Mouse (Mus musculus) neural tube, embryonic 14.5 days (tissue): ENCODE results near the gene Btg3. TPM values are rescaled to one million over a fixed set of nuclear protein-coding genes. Genes with fewer than 3 reads are reported as not detected.

ENCODE experiments used
- ATAC-seq: fragments of 200-750 bp; cut with Nextera tagmentation; 2 replicates; pipeline ENCODE4 v1.8.0; 2017; ENCODE audit warnings: low read depth, mild to moderate bottlenecking, moderate TSS enrichment, moderate library complexity
- H3K27ac ChIP-seq: fragments of 300-500 bp; sonication (generic); 2 replicates; pipeline ENCODE4 v1.5.1; 2014; ENCODE audit warnings: low read depth, mild to moderate bottlenecking, control low read depth, low read length, moderate library complexity, mixed read lengths
- H3K27me3 ChIP-seq: fragments of 300-500 bp; sonication (generic); 2 replicates; pipeline ENCODE4 v1.6.1; 2014; ENCODE audit warnings: low read length; ENCODE audit not compliant: control insufficient read depth, insufficient read depth
- H3K36me3 ChIP-seq: fragments of 300-500 bp; sonication (generic); 2 replicates; pipeline ENCODE4 v1.6.1; 2014; ENCODE audit warnings: low read length, mixed read lengths; ENCODE audit not compliant: control insufficient read depth, insufficient read depth
- H3K4me1 ChIP-seq: fragments of 300-500 bp; sonication (generic); 2 replicates; pipeline ENCODE4 v1.6.1; 2014; ENCODE audit warnings: low read length; ENCODE audit not compliant: control insufficient read depth, insufficient read depth
- H3K4me2 ChIP-seq: fragments of 300-500 bp; sonication (generic); 2 replicates; pipeline ENCODE4 v1.6.1; 2014; ENCODE audit warnings: mild to moderate bottlenecking, low read depth, low read length, control low read depth
- H3K4me3 ChIP-seq: fragments of 300-500 bp; sonication (generic); 2 replicates; pipeline ENCODE4 v1.5.1; 2014; ENCODE audit warnings: low read depth, low read length, control low read depth, mixed read lengths
- H3K9ac ChIP-seq: fragments of 300-500 bp; sonication (generic); replicated peaks from 2 replicates; pipeline ENCODE4 v1.6.1; 2014; ENCODE audit warnings: low read depth, mild to moderate bottlenecking, control low read depth, low read length, mixed read lengths
- H3K9me3 ChIP-seq: fragments of 300-500 bp; sonication (generic); 2 replicates; pipeline ENCODE4 v1.6.1; 2016; ENCODE audit warnings: low read length; ENCODE audit not compliant: control insufficient read depth
- WGBS: fragments of 180-500 bp; shearing (Covaris S2); extraction: QIAGEN DNeasy Blood & Tissue Kit; methylation state at CpG from one replicate; pipeline ENCODE4 v1.1.7; 2014; 5-methylcytosine and 5-hydroxymethylcytosine counted together
- polyA plus RNA-seq: library from polyadenylated mRNA; unstranded; fragments of >200 nt; fragmentation: Nextera tagmentation; extraction: Ambion mirVana; gene quantifications from 2 replicates; pipeline ENCODE4 v1.2.1, GENCODE M21; 2014

Gene Btg3
- polyA plus RNA-seq: 18.4 and 22.4 TPM in 2 replicates

GRCm38 (mm10) chr16:78376745-78377570 lies at the start of gene Btg3:
Btg3 (minus strand) TSS chr16:78377192.
- 3% methylated on average over 36 of the region's 57 CpGs for WGBS
- H3K27ac ChIP-seq: no peak within 1 kb of the TSS; the same call in 1 of the 2 replicates

GRCm38 (mm10) chr16:78417733-78418132 lies 40.7 kb upstream of the Btg3 start:
- no peak overlapping the region for H3K4me2 ChIP-seq
- ATAC-seq: no peak
- 73% methylated on average over 10 of the region's 10 CpGs for WGBS

More at GRCm38 (mm10) chr16:78376745-78377570, at the start of gene Btg3:
- H3K9ac ChIP-seq: peak within 1 kb of the TSS; percentile 79
- H3K27me3 ChIP-seq: no peaks in the 10 kb centered on the region
- H3K4me1 ChIP-seq: no peaks in the 10 kb centered on the region
- H3K4me2 ChIP-seq: peak within 1 kb of the TSS; percentile 55
- no peaks in the 10 kb centered on the region for H3K36me3 ChIP-seq
- H3K4me3 ChIP-seq: peak within 1 kb of the TSS; percentile 74
- peak; percentile 96 for ATAC-seq
- no peaks in the 10 kb centered on the region for H3K9me3 ChIP-seq

GRCm38 (mm10) chr16:78416500-78416899 lies 39.5 kb upstream of the Btg3 start:
- H3K27me3 ChIP-seq: no peaks in the 10 kb centered on the region
- 33% methylated on average over 3 of the region's 3 CpGs for WGBS
- no peaks in the 10 kb centered on the region for H3K36me3 ChIP-seq
- H3K27ac ChIP-seq: no peak overlapping the region
- no peak overlapping the region for H3K4me3 ChIP-seq
- H3K9me3 ChIP-seq: no peaks in the 10 kb centered on the region
- ATAC-seq: no peak
- no peaks in the 10 kb centered on the region for H3K4me1 ChIP-seq
- no peak overlapping the region for H3K4me2 ChIP-seq
- H3K9ac ChIP-seq: no peak overlapping the region

More at GRCm38 (mm10) chr16:78417733-78418132, 40.7 kb upstream of the Btg3 start:
- Histone ChIP-seq H3K9ac (no peak overlapping the region), H3K36me3 (no peaks in the 10 kb centered on the region), H3K4me1 (no peaks in the 10 kb centered on the region), H3K27me3 (no peaks in the 10 kb centered on the region), H3K4me3 (no peak overlapping the region), H3K27ac (no peak overlapping the region), H3K9me3 (no peaks in the 10 kb centered on the region)

GRCm38 (mm10) chr16:78409991-78410390 lies 33.0 kb upstream of the Btg3 start:
- H3K9ac ChIP-seq: no peak overlapping the region
- H3K4me2 ChIP-seq: no peak overlapping the region
- no peaks in the 10 kb centered on the region for H3K4me1 ChIP-seq
- no peaks in the 10 kb centered on the region for H3K9me3 ChIP-seq
- H3K36me3 ChIP-seq: no peaks in the 10 kb centered on the region
- no peak for ATAC-seq
- no peak overlapping the region for H3K4me3 ChIP-seq
- no peaks in the 10 kb centered on the region for H3K27me3 ChIP-seq
- H3K27ac ChIP-seq: no peak overlapping the region
- 91% methylated on average over 10 of the region's 10 CpGs for WGBS

GRCm38 (mm10) chr16:78407855-78408254 lies 30.9 kb upstream of the Btg3 start:
- no peak overlapping the region for H3K27ac ChIP-seq
- H3K9ac ChIP-seq: no peak overlapping the region
- H3K9me3 ChIP-seq: no peaks in the 10 kb centered on the region
- no peak for ATAC-seq
- no peaks in the 10 kb centered on the region for H3K4me1 ChIP-seq
- no peaks in the 10 kb centered on the region for H3K27me3 ChIP-seq
- no peaks in the 10 kb centered on the region for H3K36me3 ChIP-seq
- H3K4me3 ChIP-seq: no peak overlapping the region
- 94% methylated on average over 6 of the region's 6 CpGs for WGBS
- H3K4me2 ChIP-seq: no peak overlapping the region

- Histone ChIP-seq H3K4me3 (no peak overlapping the region), H3K27ac (no peak overlapping the region), H3K27me3 (no peaks in the 10 kb centered on the region), H3K4me2 (no peak overlapping the region), H3K36me3 (no peaks in the 10 kb centered on the region), H3K9me3 (no peaks in the 10 kb centered on the region), H3K4me1 (no peaks in the 10 kb centered on the region), H3K9ac (no peak overlapping the region)
- ATAC-seq: no peak
- 87% methylated on average over 2 of the region's 2 CpGs for WGBS
Observed at GRCm38 (mm10) chr16:78406657-78407056, 29.7 kb upstream of the Btg3 start.

GRCm38 (mm10) chr16:78402316-78402715 lies 25.3 kb upstream of the Btg3 start:
- WGBS: 66% methylated on average over 2 of the region's 2 CpGs
- Histone ChIP-seq H3K9me3 (no peaks in the 10 kb centered on the region), H3K4me1 (no peaks in the 10 kb centered on the region), H3K27ac (no peak overlapping the region), H3K27me3 (no peaks in the 10 kb centered on the region), H3K9ac (no peak overlapping the region), H3K36me3 (no peaks in the 10 kb centered on the region), H3K4me3 (no peak overlapping the region), H3K4me2 (no peak overlapping the region)
- ATAC-seq: no peak

GRCm38 (mm10) chr16:78399423-78399822 lies 22.4 kb upstream of the Btg3 start:
- no peak for ATAC-seq
- 87% methylated on average over 3 of the region's 3 CpGs for WGBS

GRCm38 (mm10) chr16:78398734-78399133 lies 21.7 kb upstream of the Btg3 start:
- Histone ChIP-seq H3K4me3 (no peak overlapping the region), H3K4me2 (no peak overlapping the region), H3K9me3 (no peaks in the 10 kb centered on the region), H3K27me3 (no peaks in the 10 kb centered on the region), H3K9ac (no peak overlapping the region), H3K36me3 (no peaks in the 10 kb centered on the region), H3K4me1 (no peaks in the 10 kb centered on the region), H3K27ac (no peak overlapping the region)
- no peak for ATAC-seq
- WGBS: 95% methylated on average over 6 of the region's 6 CpGs

More at GRCm38 (mm10) chr16:78399423-78399822, 22.4 kb upstream of the Btg3 start:
- Histone ChIP-seq H3K4me3 (no peak overlapping the region), H3K4me1 (no peaks in the 10 kb centered on the region), H3K36me3 (no peaks in the 10 kb centered on the region), H3K27ac (no peak overlapping the region), H3K9me3 (no peaks in the 10 kb centered on the region), H3K4me2 (no peak overlapping the region), H3K27me3 (no peaks in the 10 kb centered on the region), H3K9ac (no peak overlapping the region)
